In genomic region chr12:33692870-33693269, GRCm38 (mm10) we compare ENCODE assay signal across 32 mouse cellular contexts.
"Had no signal": no experiment of that assay in that cellular context is flagged by ENCODE, and none has a peak within 500 bp of the region (broad histone marks: within the 10 kb centered on the region; RNA-seq: fewer than 3 reads in every experiment).

No protein-coding gene starts in this region.

- H3K9me3 ChIP-seq: limb, embryonic 10.5 days; limb, embryonic 12.5 days; limb, embryonic 13.5 days; limb, embryonic 15.5 days; liver, embryonic 12.5 days; liver, embryonic 13.5 days; liver, embryonic 15.5 days; lung, embryonic 15.5 days; megakaryocyte, embryonic 14.5 days; midbrain, embryonic 10.5 days; midbrain, embryonic 12.5 days; midbrain, embryonic 13.5 days; midbrain, embryonic 15.5 days; neural tube, embryonic 12.5 days had no signal

- DNase-seq: left cerebral cortex, postnatal 4 days; liver; liver, embryonic 13.5 days; liver, postnatal 0 days; lung, adult 18-20 months; lung, adult 2 months; lung, embryonic 14.5 days; lung, postnatal 10 days; lung, postnatal 14 days; lung, postnatal 36 days; lung, postnatal 4 days; midbrain, embryonic 14.5 days had no signal

- H3K27ac ChIP-seq: limb, embryonic 10.5 days; limb, embryonic 12.5 days; limb, embryonic 13.5 days; limb, embryonic 15.5 days; liver, embryonic 12.5 days; liver, embryonic 13.5 days; liver, embryonic 14.5 days; liver, embryonic 15.5 days; lung, embryonic 15.5 days; macrophage; midbrain, embryonic 10.5 days; midbrain, embryonic 12.5 days; midbrain, embryonic 13.5 days; midbrain, embryonic 15.5 days; neural tube, embryonic 12.5 days had no signal

- H3K4me2 ChIP-seq: limb, embryonic 12.5 days; limb, embryonic 13.5 days; limb, embryonic 15.5 days; liver, embryonic 11.5 days; liver, embryonic 12.5 days; liver, embryonic 13.5 days; liver, embryonic 15.5 days; lung, embryonic 14.5 days; lung, embryonic 15.5 days; midbrain, embryonic 11.5 days; midbrain, embryonic 12.5 days; midbrain, embryonic 13.5 days; midbrain, embryonic 15.5 days; neural tube, embryonic 12.5 days had no signal

- H3K27me3 ChIP-seq: limb, embryonic 12.5 days; limb, embryonic 13.5 days; limb, embryonic 15.5 days; liver, embryonic 12.5 days; liver, embryonic 13.5 days; liver, embryonic 15.5 days; lung, embryonic 15.5 days; megakaryocyte, embryonic 14.5 days; midbrain, embryonic 12.5 days; midbrain, embryonic 13.5 days; midbrain, embryonic 15.5 days; neural tube, embryonic 12.5 days had no signal

- H3K9ac ChIP-seq: limb, embryonic 12.5 days; limb, embryonic 13.5 days; limb, embryonic 15.5 days; liver, embryonic 12.5 days; liver, embryonic 13.5 days; liver, embryonic 14.5 days; liver, embryonic 15.5 days; liver, postnatal 0 days; lung, embryonic 14.5 days; lung, embryonic 15.5 days; midbrain, embryonic 12.5 days; midbrain, embryonic 13.5 days; midbrain, embryonic 15.5 days; neural tube, embryonic 12.5 days had no signal

- ATAC-seq: liver, embryonic 12.5 days; liver, postnatal 0 days; lung, postnatal 0 days; midbrain, embryonic 13.5 days; midbrain, embryonic 15.5 days; midbrain, embryonic 16.5 days had no signal

- H3K36me3 ChIP-seq: limb, embryonic 10.5 days; limb, embryonic 12.5 days; limb, embryonic 13.5 days; limb, embryonic 15.5 days; liver, embryonic 12.5 days; liver, embryonic 13.5 days; liver, embryonic 15.5 days; lung, embryonic 15.5 days; midbrain, embryonic 10.5 days; midbrain, embryonic 12.5 days; midbrain, embryonic 13.5 days; midbrain, embryonic 15.5 days; neural tube, embryonic 12.5 days had no signal

- H3K4me3 ChIP-seq: limb, embryonic 10.5 days; limb, embryonic 12.5 days; limb, embryonic 13.5 days; limb, embryonic 15.5 days; liver, embryonic 12.5 days; liver, embryonic 13.5 days; liver, embryonic 15.5 days; lung, embryonic 15.5 days; megakaryocyte, embryonic 14.5 days; midbrain, embryonic 10.5 days; midbrain, embryonic 12.5 days; midbrain, embryonic 13.5 days; midbrain, embryonic 15.5 days; myocyte; neural tube, embryonic 12.5 days had no signal

- H3K4me1 ChIP-seq: limb, embryonic 12.5 days; limb, embryonic 13.5 days; limb, embryonic 15.5 days; liver, embryonic 12.5 days; liver, embryonic 13.5 days; liver, embryonic 15.5 days; lung, embryonic 15.5 days; megakaryocyte, embryonic 14.5 days; midbrain, embryonic 10.5 days; midbrain, embryonic 12.5 days; midbrain, embryonic 13.5 days; midbrain, embryonic 15.5 days; neural tube, embryonic 12.5 days had no signal
